Mouse (Mus musculus) telencephalon, adult 2 months (tissue): ENCODE results near the gene Myh9.
"Not testable (repeated sequence)": the region's sequence is repeated elsewhere in the genome, so short reads cannot be mapped to it uniquely, and the experiment has no call there.

Experiments
- DNase-seq: peaks from one replicate; pipeline ENCODE4 v3.0.0-alpha.2; 2011; ENCODE audit warnings: low read depth, low spot score

The Myh9 gene

GRCm38 (mm10) chr15:77755132-77755531 lies 86.8 kb downstream of the Myh9 start:
- no peak for DNase-seq

GRCm38 (mm10) chr15:77752443-77752842 lies 89.5 kb downstream of the Myh9 start:
- no peak for DNase-seq

GRCm38 (mm10) chr15:77750461-77750860 lies 91.5 kb downstream of the Myh9 start:
- DNase-seq = no peak

- DNase-seq = no peak
Observed at GRCm38 (mm10) chr15:77749717-77750116, 92.3 kb downstream of the Myh9 start.

GRCm38 (mm10) chr15:77748414-77748813 lies 93.6 kb downstream of the Myh9 start:
- DNase-seq = no peak

GRCm38 (mm10) chr15:77746326-77746725 lies 95.6 kb downstream of the Myh9 start:
- no peak for DNase-seq

GRCm38 (mm10) chr15:77745081-77745480 lies 96.9 kb downstream of the Myh9 start:
- DNase-seq = no peak

GRCm38 (mm10) chr15:77744632-77745031 lies 97.3 kb downstream of the Myh9 start:
- no peak for DNase-seq

- DNase-seq = not testable (repeated sequence)
Observed at GRCm38 (mm10) chr15:77741556-77741955, 100.4 kb downstream of the Myh9 start.

- DNase-seq = no peak
Observed at GRCm38 (mm10) chr15:77740511-77741297, 101.3 kb downstream of the Myh9 start.

GRCm38 (mm10) chr15:77733903-77734302 lies 108.1 kb downstream of the Myh9 start:
- DNase-seq = not testable (repeated sequence)

GRCm38 (mm10) chr15:77733380-77733779 lies 108.6 kb downstream of the Myh9 start:
- DNase-seq = not testable (repeated sequence)

- DNase-seq = not testable (repeated sequence)
Observed at GRCm38 (mm10) chr15:77732851-77733250, 109.1 kb downstream of the Myh9 start.

- no peak for DNase-seq
Observed at GRCm38 (mm10) chr15:77731605-77732004, 110.4 kb downstream of the Myh9 start.

GRCm38 (mm10) chr15:77728739-77729138 lies 113.2 kb downstream of the Myh9 start, which contains the start of gene Apol9b:
TSS of gene Apol9b (plus strand) at chr15:77729039.
- not testable (repeated sequence) for DNase-seq

- not testable (repeated sequence) for DNase-seq
Observed at GRCm38 (mm10) chr15:77727745-77728144, 114.2 kb downstream of the Myh9 start.

GRCm38 (mm10) chr15:77727139-77727538 lies 114.8 kb downstream of the Myh9 start:
- DNase-seq = not testable (repeated sequence)

GRCm38 (mm10) chr15:77725393-77726020 lies 116.5 kb downstream of the Myh9 start:
- DNase-seq = not testable (repeated sequence)

GRCm38 (mm10) chr15:77724208-77724911 lies 117.6 kb downstream of the Myh9 start:
- not testable (repeated sequence) for DNase-seq

GRCm38 (mm10) chr15:77721509-77721908 lies 120.5 kb downstream of the Myh9 start:
- DNase-seq = not testable (repeated sequence)

- not testable (repeated sequence) for DNase-seq
Observed at GRCm38 (mm10) chr15:77718240-77718639, 123.7 kb downstream of the Myh9 start.
